Mouse (Mus musculus) gastrocnemius, adult 18-20 months (tissue): ENCODE measurements around the gene 4931422A03Rik. TPM values are rescaled to one million over a fixed set of nuclear protein-coding genes. Genes with fewer than 3 reads are reported as not detected.

Experiments used
- DNase-seq: peaks from one replicate; pipeline ENCODE4 v3.0.0; 2021; ENCODE audit warnings: low spot score
- total RNA-seq, 2 experiments: library from RNA; stranded (reverse); gene quantifications; 2 replicates each; pipeline ENCODE4 v1.2.3; 2021

The 4931422A03Rik gene
- total RNA-seq, 2 experiments from 2014 or later: not detected

GRCm38 (mm10) chr2:103937670-103938069 lies 90.5 kb downstream of the 4931422A03Rik start:
- no peak for DNase-seq

DNA sequence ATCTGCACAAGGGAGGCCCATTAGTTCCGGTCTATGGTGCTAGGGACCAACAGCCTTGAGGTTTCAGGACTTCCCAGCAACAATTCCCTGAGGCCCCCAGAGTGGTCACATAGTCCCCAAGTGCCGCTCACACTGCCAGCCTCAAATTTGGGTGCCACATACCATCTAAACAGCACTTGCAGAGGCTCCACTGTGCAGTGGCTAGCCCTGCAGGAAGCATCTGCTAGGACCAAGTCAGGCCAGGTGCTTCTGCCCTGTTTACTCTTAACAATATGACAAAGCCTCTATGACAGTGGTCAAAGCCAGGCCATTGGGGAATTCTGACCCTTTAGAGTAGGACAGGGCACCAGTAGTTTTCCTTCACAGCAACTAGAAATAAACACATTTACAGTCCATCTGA lies 91.5 kb downstream of the 4931422A03Rik start:
- DNase-seq: no peak

DNA sequence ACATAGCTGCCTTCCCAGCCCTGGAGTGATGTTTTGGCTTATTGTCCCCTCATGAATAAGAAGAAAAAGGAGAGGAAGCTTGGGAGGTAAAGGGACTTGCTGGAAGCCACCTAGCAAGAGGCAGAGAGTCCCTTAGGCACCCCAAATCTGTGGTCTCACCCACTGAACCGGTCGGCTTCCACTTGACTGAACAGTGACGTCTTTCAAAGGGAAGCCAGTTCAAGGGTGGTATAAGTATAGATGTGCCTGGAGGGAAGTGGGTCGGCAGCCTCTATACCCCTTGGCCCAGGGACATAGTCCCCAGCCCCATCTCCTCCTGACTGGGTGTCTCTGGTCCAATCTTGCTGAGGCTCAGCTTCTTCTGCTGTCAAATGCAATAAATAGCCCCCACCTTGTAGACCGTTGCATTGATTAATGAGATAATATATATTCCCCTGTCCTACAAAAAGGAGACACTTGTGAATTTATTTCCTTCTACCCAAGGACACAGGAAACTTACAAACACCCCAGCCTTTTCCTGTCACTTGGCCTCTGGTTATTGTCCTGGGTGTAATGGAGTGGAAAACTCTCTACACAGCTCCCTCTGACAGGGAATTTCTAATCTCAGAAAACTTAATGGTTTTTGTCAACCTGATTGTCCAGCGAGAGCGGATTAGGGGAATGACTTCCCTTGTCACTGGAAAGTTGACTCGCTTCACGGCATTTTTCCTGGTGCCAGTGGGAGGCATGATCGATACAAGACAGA lies 92.3 kb downstream of the 4931422A03Rik start:
- DNase-seq: no peak

- no peak for DNase-seq
These were observed 93.5 kb downstream of the 4931422A03Rik start for GRCm38 (mm10) chr2:103934670-103935069.

- DNase-seq: no peak
These were observed 93.9 kb downstream of the 4931422A03Rik start for GRCm38 (mm10) chr2:103934270-103934669.

DNA sequence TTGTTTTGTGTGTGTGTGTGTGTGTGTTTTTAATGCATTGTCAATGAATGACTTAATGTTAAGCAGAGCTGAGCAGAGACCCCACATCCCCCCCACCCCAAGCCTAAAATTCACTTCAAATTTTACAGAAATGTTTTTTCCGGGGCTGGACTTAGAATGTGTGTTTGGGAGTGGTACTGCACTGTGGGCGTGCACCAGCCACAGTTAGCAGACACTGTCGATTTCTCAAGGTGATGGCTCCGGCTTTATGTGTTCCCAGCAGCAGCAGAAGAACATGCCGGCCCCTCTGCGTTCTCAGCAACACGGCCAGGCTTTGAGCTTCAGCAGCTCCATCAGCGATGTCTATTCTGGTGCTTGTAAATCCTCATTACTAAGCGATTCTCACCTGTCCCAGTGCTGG lies 95.7 kb downstream of the 4931422A03Rik start:
- no peak for DNase-seq

DNA sequence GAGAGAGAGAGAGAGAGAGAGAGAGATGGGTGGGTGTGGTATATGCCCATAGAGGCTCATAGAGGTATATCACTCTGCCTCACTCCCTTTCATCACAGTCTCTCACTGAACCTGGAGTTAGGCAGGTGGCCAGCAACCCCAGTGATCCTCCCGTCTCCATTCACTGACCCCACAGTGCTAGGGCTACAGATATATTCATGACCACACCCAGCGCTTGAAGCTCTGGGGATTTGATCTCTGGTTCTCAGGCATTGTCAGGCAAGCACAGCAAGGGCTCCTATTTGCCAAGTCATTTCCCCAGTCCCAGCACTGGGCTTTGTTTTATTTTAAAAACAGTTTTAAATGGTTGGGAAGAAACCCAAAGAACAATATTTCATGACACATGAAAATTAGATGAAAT lies 96.1 kb downstream of the 4931422A03Rik start:
- peak; percentile 65 for DNase-seq

DNA sequence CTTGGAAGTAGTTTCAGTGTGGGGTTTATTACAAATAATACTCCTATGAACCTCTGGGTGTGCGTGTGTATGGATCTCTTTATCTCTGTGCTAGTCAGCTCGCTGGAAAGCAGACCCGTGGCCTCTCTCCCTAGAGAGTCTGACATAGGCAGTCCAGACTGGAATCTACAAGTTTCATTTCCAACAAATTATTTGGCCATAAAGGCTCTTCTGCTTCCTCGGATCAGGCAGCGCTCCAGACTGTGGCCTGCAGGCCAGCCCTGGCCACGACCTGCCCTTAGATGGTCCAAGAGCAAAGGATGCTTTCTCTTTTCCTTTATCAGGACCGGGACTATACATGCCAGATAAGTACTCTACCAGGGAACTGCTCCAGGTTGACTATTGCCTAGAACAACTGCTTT lies 96.7 kb downstream of the 4931422A03Rik start:
- DNase-seq: peak; percentile 70

DNA sequence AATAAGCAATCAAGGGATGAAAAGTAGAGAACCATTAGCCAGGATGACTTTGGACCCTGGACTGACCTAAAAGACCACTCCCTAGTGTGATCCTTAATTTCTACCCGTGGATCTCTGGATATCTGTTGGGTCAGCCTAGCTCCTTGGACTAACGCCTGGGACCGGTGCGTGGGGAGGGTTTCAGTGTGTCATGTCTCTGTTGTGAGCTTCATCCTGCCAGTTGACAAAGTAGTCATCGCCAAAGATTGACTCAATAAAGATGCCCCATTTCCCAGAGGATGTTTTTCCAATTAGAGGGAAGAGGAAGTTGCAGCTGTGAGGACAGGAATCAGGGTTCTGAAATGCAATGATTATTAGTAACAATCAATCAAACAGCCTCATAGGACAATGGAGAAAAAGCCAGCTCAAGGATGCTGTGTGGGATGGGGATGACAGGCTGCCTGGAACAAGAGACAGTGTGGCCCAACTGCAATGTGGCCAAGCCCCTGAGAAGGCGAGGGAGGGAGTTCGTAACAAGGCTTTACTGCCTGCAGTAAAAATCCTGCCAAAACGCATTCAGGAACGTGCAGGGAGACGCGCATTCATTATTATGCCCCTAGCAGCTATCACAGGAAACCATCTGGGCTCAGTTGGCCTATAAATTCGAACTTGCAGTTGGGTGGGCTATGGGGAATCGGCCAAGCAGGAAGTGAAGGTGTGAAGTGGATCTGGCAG lies 97.7 kb downstream of the 4931422A03Rik start:
- peak; percentile 63 for DNase-seq

DNA sequence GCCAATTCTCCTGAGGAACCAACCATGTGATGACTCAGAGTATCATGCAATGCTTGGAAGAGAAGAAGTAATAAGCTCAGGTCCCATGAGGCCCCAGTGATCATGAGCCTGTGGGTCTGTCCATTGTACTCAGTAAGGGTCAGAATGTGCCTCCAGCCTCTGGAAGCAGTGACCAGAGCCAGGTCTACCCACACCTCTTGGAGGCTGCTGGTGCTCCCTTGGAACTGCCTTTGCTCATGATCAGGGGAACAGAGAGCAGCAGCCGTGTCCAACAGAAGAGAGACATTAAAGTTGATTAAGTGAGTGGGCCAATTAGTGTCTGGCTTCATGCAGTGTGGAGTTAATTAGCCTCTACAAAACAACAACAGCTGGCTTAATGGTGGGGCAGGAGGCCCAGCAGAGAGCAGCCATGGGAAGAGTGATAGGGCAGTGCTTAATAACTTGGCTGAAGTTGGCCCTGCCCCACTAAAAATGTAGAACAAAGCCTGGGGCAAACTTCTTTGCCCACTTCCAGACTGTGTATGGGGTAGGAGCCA lies 100.5 kb downstream of the 4931422A03Rik start:
- peak; percentile 78 for DNase-seq

DNA sequence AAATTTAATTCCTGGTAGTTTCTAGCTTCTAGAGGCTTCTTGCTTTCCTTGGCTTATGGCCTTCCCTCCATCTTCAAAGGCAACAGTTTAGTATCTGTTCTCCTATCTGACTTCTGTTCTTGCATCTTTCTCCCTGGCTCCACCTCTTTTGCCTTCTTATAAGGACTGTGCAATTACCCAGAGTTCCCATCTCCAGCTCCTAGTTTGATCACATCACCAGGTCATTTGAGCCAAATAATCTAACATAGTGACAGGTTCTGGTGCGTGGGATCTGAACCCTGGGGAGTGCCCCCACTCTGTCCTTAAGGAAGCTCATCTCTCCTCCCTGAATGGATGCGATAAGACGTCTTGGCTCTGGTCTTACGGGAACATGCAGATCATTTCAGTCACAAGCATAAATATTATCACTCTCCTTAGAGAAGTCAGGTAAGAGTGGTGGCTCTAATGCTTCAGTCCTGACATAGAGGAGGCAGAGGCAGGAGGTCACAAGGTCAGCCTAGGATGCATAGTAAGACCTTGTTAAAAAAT lies 101.5 kb downstream of the 4931422A03Rik start:
- no peak for DNase-seq

DNA sequence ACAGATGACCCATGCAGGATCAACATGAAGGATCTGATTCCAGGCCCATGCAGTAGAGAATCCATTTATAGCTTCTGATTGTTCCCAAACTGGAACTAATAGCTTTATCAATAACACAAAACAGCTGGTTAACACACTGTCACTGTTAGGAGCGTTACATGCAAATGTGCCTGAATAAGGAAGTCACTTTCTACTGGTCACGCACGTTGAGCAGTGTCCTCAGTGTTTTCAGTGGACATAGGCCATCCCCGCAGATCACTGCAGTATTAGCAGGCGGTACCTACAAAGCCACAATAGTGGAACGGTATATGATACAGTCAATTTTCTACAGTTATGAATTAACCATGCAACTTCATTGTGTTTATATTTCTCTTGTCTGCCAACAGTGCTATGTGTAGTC lies 108.7 kb downstream of the 4931422A03Rik start:
- no peak for DNase-seq

GRCm38 (mm10) chr2:103918375-103918774 lies 109.8 kb downstream of the 4931422A03Rik start:
- no peak for DNase-seq

GRCm38 (mm10) chr2:103917375-103917774 lies 110.8 kb downstream of the 4931422A03Rik start:
- DNase-seq: no peak

Other genes with a start within 250 kb of the 4931422A03Rik start
- 10 to 100 TPM; 92.9 to 94.5 TPM for gene Caprin1, start 230.7 kb downstream of the 4931422A03Rik start, total RNA-seq
- 1 to 10 TPM; 4.9 to 5.9 TPM for gene Lmo2, start 70.4 kb downstream of the 4931422A03Rik start, total RNA-seq
- 10 to 100 TPM; 44.9 to 46.3 TPM for gene Fbxo3, start 640 bp downstream of the 4931422A03Rik start, total RNA-seq
- under 1 TPM; 0.14 to 0.24 TPM for gene Gm10912, start 37.5 kb upstream of the 4931422A03Rik start, total RNA-seq
- gene Gm10799, start 40.2 kb upstream of the 4931422A03Rik start, total RNA-seq: not detected
- 1 to 10 TPM; 2.8 to 3.0 TPM for gene Cd59b, start 41.5 kb upstream of the 4931422A03Rik start, total RNA-seq
- gene Cd59a, start 67.4 kb upstream of the 4931422A03Rik start, total RNA-seq: 10 to 100 TPM; 15.0 to 16.7 TPM
- under 1 TPM; 0.48 to 0.66 TPM for gene A930018P22Rik, start 94.4 kb upstream of the 4931422A03Rik start, total RNA-seq